Mouse (Mus musculus): ENCODE measurements around the gene Grcc10. TPM values are rescaled to one million over a fixed set of nuclear protein-coding genes. Genes with fewer than 3 reads are reported as not detected.

Gene Grcc10
- polyA plus RNA-seq, 1 experiment from 2014 or later: 676 TPM

GRCm38 (mm10) chr6:124723541-124723940 is 17.6 kb downstream of the Grcc10 start:
- Histone ChIP-seq H3K9ac (replicated peaks) (no peak overlapping the region), H3K9me3 (no peaks in the 10 kb centered on the region), H3K27ac (replicated peaks) (no peak overlapping the region), H3K36me3 (no peaks in the 10 kb centered on the region), H3K4me2 (replicated peaks) (no peak overlapping the region), H3K4me1 (no peaks in the 10 kb centered on the region), H3K4me3 (no peak overlapping the region), H3K27me3 (no peaks in the 10 kb centered on the region)
- ATAC-seq (replicated peaks): no peak
- 85% methylated on average over 8 of the region's 8 CpGs for WGBS

GRCm38 (mm10) chr6:124722876-124723473 is 18.2 kb downstream of the Grcc10 start:
- Histone ChIP-seq H3K27ac (replicated peaks) (no peak overlapping the region), H3K27me3 (no peaks in the 10 kb centered on the region), H3K4me2 (replicated peaks) (no peak overlapping the region), H3K4me1 (no peaks in the 10 kb centered on the region), H3K9ac (replicated peaks) (no peak overlapping the region), H3K36me3 (no peaks in the 10 kb centered on the region), H3K4me3 (no peak overlapping the region), H3K9me3 (no peaks in the 10 kb centered on the region)
- WGBS: 84% methylated on average over 6 of the region's 6 CpGs
- no peak for ATAC-seq (replicated peaks)

- no peaks in the 10 kb centered on the region for H3K27me3 ChIP-seq
- WGBS: 52% methylated on average over 11 of the region's 11 CpGs
- H3K4me3 ChIP-seq: no peak overlapping the region
- no peak overlapping the region for H3K27ac ChIP-seq (replicated peaks)
- no peak overlapping the region for H3K9ac ChIP-seq (replicated peaks)
- H3K4me1 ChIP-seq: no peaks in the 10 kb centered on the region
- H3K9me3 ChIP-seq: no peaks in the 10 kb centered on the region
- no peak overlapping the region for H3K4me2 ChIP-seq (replicated peaks)
- no peak for ATAC-seq (replicated peaks)
- H3K36me3 ChIP-seq: peaks cover 19% of the 10 kb centered on the region
These were observed 20.3 kb downstream of the Grcc10 start for GRCm38 (mm10) chr6:124720904-124721303.

GRCm38 (mm10) chr6:124719354-124719978 is 21.7 kb downstream of the Grcc10 start:
- H3K9ac ChIP-seq (replicated peaks): no peak overlapping the region
- H3K4me2 ChIP-seq (replicated peaks): no peak overlapping the region
- ATAC-seq (replicated peaks): no peak
- H3K36me3 ChIP-seq: peaks cover 32% of the 10 kb centered on the region
- H3K4me1 ChIP-seq: no peaks in the 10 kb centered on the region
- H3K4me3 ChIP-seq: no peak overlapping the region
- H3K9me3 ChIP-seq: no peaks in the 10 kb centered on the region
- H3K27ac ChIP-seq (replicated peaks): no peak overlapping the region
- WGBS: 72% methylated on average over 7 of the region's 7 CpGs
- no peaks in the 10 kb centered on the region for H3K27me3 ChIP-seq

GRCm38 (mm10) chr6:124718703-124719102 is 22.5 kb downstream of the Grcc10 start:
- no peak overlapping the region for H3K9ac ChIP-seq (replicated peaks)
- no peak for ATAC-seq (replicated peaks)
- no peak overlapping the region for H3K4me3 ChIP-seq
- no peaks in the 10 kb centered on the region for H3K27me3 ChIP-seq
- 57% methylated on average over 16 of the region's 16 CpGs for WGBS
- H3K36me3 ChIP-seq: peaks cover 39% of the 10 kb centered on the region
- H3K27ac ChIP-seq (replicated peaks): no peak overlapping the region
- H3K4me2 ChIP-seq (replicated peaks): no peak overlapping the region
- H3K4me1 ChIP-seq: peaks cover 7% of the 10 kb centered on the region
- no peaks in the 10 kb centered on the region for H3K9me3 ChIP-seq

GRCm38 (mm10) chr6:124717968-124718367 is 23.2 kb downstream of the Grcc10 start:
- H3K9ac ChIP-seq (replicated peaks): no peak overlapping the region
- 81% methylated on average over 13 of the region's 13 CpGs for whole genome bisulfite sequencing
- peaks cover 14% of the 10 kb centered on the region for H3K4me1 ChIP-seq
- H3K36me3 ChIP-seq: peaks cover 39% of the 10 kb centered on the region
- H3K4me2 ChIP-seq (replicated peaks): no peak overlapping the region
- H3K27me3 ChIP-seq: no peaks in the 10 kb centered on the region
- ATAC-seq (replicated peaks): no peak
- no peak overlapping the region for H3K27ac ChIP-seq (replicated peaks)
- no peaks in the 10 kb centered on the region for H3K9me3 ChIP-seq
- no peak overlapping the region for H3K4me3 ChIP-seq

- peaks cover 19% of the 10 kb centered on the region for H3K4me1 ChIP-seq
- peaks cover 39% of the 10 kb centered on the region for H3K36me3 ChIP-seq
- H3K9me3 ChIP-seq: no peaks in the 10 kb centered on the region
- no peaks in the 10 kb centered on the region for H3K27me3 ChIP-seq
- no peak overlapping the region for H3K27ac ChIP-seq (replicated peaks)
- WGBS: 64% methylated on average over 20 of the region's 20 CpGs
- no peak overlapping the region for H3K4me2 ChIP-seq (replicated peaks)
- ATAC-seq (replicated peaks): no peak
- no peak overlapping the region for H3K9ac ChIP-seq (replicated peaks)
- H3K4me3 ChIP-seq: no peak overlapping the region
These were observed 24.2 kb downstream of the Grcc10 start for GRCm38 (mm10) chr6:124716864-124717490.

GRCm38 (mm10) chr6:124712918-124713317 is 28.3 kb downstream of the Grcc10 start:
- H3K4me2 ChIP-seq (replicated peaks): peak overlapping the region; percentile 79
- H3K4me3 ChIP-seq: peak overlapping the region; percentile 99
- no peaks in the 10 kb centered on the region for H3K27me3 ChIP-seq
- WGBS: 21% methylated on average over 11 of the region's 11 CpGs
- H3K36me3 ChIP-seq: peaks cover 39% of the 10 kb centered on the region
- H3K9me3 ChIP-seq: no peaks in the 10 kb centered on the region
- H3K9ac ChIP-seq (replicated peaks): peak overlapping the region; percentile 92
- peaks cover 44% of the 10 kb centered on the region for H3K4me1 ChIP-seq
- ATAC-seq (replicated peaks): no peak
- H3K27ac ChIP-seq (replicated peaks): no peak overlapping the region

GRCm38 (mm10) chr6:124711824-124712782 is 29.1 kb downstream of the Grcc10 start, which contains the start of the genes Emg1 and Phb2:
Gene Emg1 (minus strand): TSS chr6:124712178.
Gene Phb2 (plus strand): TSS chr6:124712336.
- under 1% methylated on average over 75 of the region's 76 CpGs for WGBS
- Histone ChIP-seq H3K9me3 (no peaks in the 10 kb centered on the region), H3K4me3 (peak within 1 kb of the TSS; percentile 99), H3K4me2 (replicated peaks) (peak within 1 kb of the TSS; percentile 79), H3K4me1 (peaks cover 44% of the 10 kb centered on the region), H3K36me3 (peaks cover 32% of the 10 kb centered on the region), H3K27ac (replicated peaks) (peak within 1 kb of the TSS; percentile 78), H3K9ac (replicated peaks) (peak within 1 kb of the TSS; percentile 92), H3K27me3 (no peaks in the 10 kb centered on the region)
- ATAC-seq (replicated peaks): peak; percentile 96

- 94% methylated on average over 10 of the region's 10 CpGs for WGBS
- Histone ChIP-seq H3K4me2 (replicated peaks) (no peak overlapping the region), H3K36me3 (peaks cover 22% of the 10 kb centered on the region)
These were observed 32.8 kb downstream of the Grcc10 start for GRCm38 (mm10) chr6:124708289-124708889.

GRCm38 (mm10) chr6:124706061-124706627 is 35.0 kb downstream of the Grcc10 start:
- Histone ChIP-seq H3K36me3 (peaks cover 43% of the 10 kb centered on the region), H3K4me3 (no peak overlapping the region), H3K4me2 (replicated peaks) (no peak overlapping the region), H3K27me3 (no peaks in the 10 kb centered on the region), H3K27ac (replicated peaks) (no peak overlapping the region), H3K9ac (replicated peaks) (no peak overlapping the region), H3K9me3 (no peaks in the 10 kb centered on the region), H3K4me1 (peaks cover 21% of the 10 kb centered on the region)
- 88% methylated on average over 5 of the region's 5 CpGs for WGBS
- no peak for ATAC-seq (replicated peaks)

More at GRCm38 (mm10) chr6:124708289-124708889, 32.8 kb downstream of the Grcc10 start:
- H3K27me3 ChIP-seq: no peaks in the 10 kb centered on the region
- no peak overlapping the region for H3K27ac ChIP-seq (replicated peaks)
- no peaks in the 10 kb centered on the region for H3K9me3 ChIP-seq
- ATAC-seq (replicated peaks): no peak
- H3K9ac ChIP-seq (replicated peaks): no peak overlapping the region
- H3K4me3 ChIP-seq: no peak overlapping the region
- H3K4me1 ChIP-seq: peaks cover 34% of the 10 kb centered on the region
